Mouse (Mus musculus) limb, embryonic 13.5 days (tissue): ENCODE data around the gene Aifm3. TPM values are rescaled to one million over a fixed set of nuclear protein-coding genes. Genes with fewer than 3 reads are reported as not detected.

Experiments
- ATAC-seq: fragments of 200-750 bp; cut with Nextera tagmentation; 2 replicates; pipeline ENCODE4 v1.8.0; 2017; ENCODE audit warnings: low read depth, moderate number of reproducible peaks, moderate TSS enrichment; ENCODE audit not compliant: low FRiP score
- H3K27ac ChIP-seq: fragments of 300-500 bp; sonication (generic); 2 replicates; pipeline ENCODE4 v1.5.1; 2015; ENCODE audit warnings: inconsistent platforms, mild to moderate bottlenecking, moderate library complexity
- H3K27me3 ChIP-seq: fragments of 300-500 bp; sonication (generic); 2 replicates; pipeline ENCODE4 v1.6.1; 2015; ENCODE audit warnings: mild to moderate bottlenecking, inconsistent platforms
- H3K36me3 ChIP-seq: fragments of 300-500 bp; sonication (generic); 2 replicates; pipeline ENCODE4 v1.6.1; 2015; ENCODE audit warnings: inconsistent platforms, mild to moderate bottlenecking, moderate library complexity
- H3K4me1 ChIP-seq: fragments of 300-500 bp; sonication (generic); 2 replicates; pipeline ENCODE4 v1.6.1; 2015; ENCODE audit warnings: inconsistent platforms
- H3K4me2 ChIP-seq: fragments of 300-500 bp; sonication (generic); replicated peaks from 2 replicates; pipeline ENCODE4 v1.6.1; 2015; ENCODE audit warnings: inconsistent platforms, mild to moderate bottlenecking, moderate library complexity
- H3K4me3 ChIP-seq: fragments of 300-500 bp; sonication (generic); 2 replicates; pipeline ENCODE4 v1.5.1; 2015; ENCODE audit warnings: moderate library complexity, mild to moderate bottlenecking, inconsistent platforms
- H3K9ac ChIP-seq: fragments of 300-500 bp; sonication (generic); 2 replicates; pipeline ENCODE4 v1.6.1; 2015; ENCODE audit warnings: mild to moderate bottlenecking, inconsistent platforms
- H3K9me3 ChIP-seq: fragments of 300-500 bp; sonication (generic); 2 replicates; pipeline ENCODE4 v1.6.1; 2016; ENCODE audit warnings: inconsistent platforms
- WGBS: fragments of 180-500 bp; shearing (Covaris S2); methylation state at CpG from one replicate; pipeline ENCODE4 v1.1.7; 2015; 5-methylcytosine and 5-hydroxymethylcytosine counted together
- polyA plus RNA-seq: library from polyadenylated mRNA; unstranded; fragments of >200 nt; fragmentation: Nextera tagmentation; extraction: Ambion mirVana; gene quantifications from 2 replicates; pipeline ENCODE4 v1.2.1, GENCODE M21; 2015

The Aifm3 gene
- polyA plus RNA-seq, 1 experiment from 2014 or later: 0.83 TPM

GRCm38 (mm10) chr16:17478331-17478943, 11.0 kb upstream of the Aifm3 start:
- ATAC-seq: no peak
- Histone ChIP-seq H3K4me1 (no peaks in the 10 kb centered on the region), H3K27me3 (no peaks in the 10 kb centered on the region), H3K9me3 (no peaks in the 10 kb centered on the region), H3K27ac (no peak overlapping the region), H3K36me3 (peaks cover 39% of the 10 kb centered on the region), H3K4me3 (no peak overlapping the region), H3K9ac (no peak overlapping the region), H3K4me2 (no peak overlapping the region)
- 77% methylated on average over 4 of the region's 4 CpGs for WGBS

DNA sequence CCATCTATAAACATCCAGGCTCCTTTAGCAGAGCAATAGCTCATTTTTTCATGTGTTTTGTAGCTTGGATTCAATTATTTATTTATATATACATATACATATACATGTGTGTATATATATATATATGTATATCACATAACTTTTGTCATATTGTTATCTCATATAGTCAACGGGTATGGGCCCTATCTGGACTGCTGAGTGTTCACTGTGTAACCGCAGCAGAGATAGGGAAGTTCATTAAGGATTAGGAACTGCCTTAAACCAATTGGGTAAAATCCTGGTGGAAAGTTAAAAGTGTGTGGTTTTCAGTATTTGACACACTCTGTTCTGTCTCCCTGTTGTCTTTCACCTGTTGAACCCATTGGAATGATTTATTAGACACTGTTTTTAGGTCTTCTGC, 7.9 kb upstream of the Aifm3 start:
- H3K36me3 ChIP-seq: peaks cover 54% of the 10 kb centered on the region
- H3K9ac ChIP-seq: no peak overlapping the region
- 91% methylated on average over 2 of the region's 2 CpGs for WGBS
- no peaks in the 10 kb centered on the region for H3K4me1 ChIP-seq
- no peaks in the 10 kb centered on the region for H3K9me3 ChIP-seq
- no peak overlapping the region for H3K4me3 ChIP-seq
- H3K27ac ChIP-seq: no peak overlapping the region
- no peak overlapping the region for H3K4me2 ChIP-seq
- H3K27me3 ChIP-seq: no peaks in the 10 kb centered on the region
- ATAC-seq: no peak

GRCm38 (mm10) chr16:17486505-17486904, 2.9 kb upstream of the Aifm3 start:
- H3K4me2 ChIP-seq: no peak overlapping the region
- no peak overlapping the region for H3K27ac ChIP-seq
- no peak for ATAC-seq
- H3K27me3 ChIP-seq: peaks cover 32% of the 10 kb centered on the region
- H3K9ac ChIP-seq: no peak overlapping the region
- no peaks in the 10 kb centered on the region for H3K9me3 ChIP-seq
- no peak overlapping the region for H3K4me3 ChIP-seq
- H3K36me3 ChIP-seq: peaks cover 54% of the 10 kb centered on the region
- H3K4me1 ChIP-seq: peaks cover 12% of the 10 kb centered on the region
- 42% methylated on average over 3 of the region's 3 CpGs for WGBS

- Histone ChIP-seq H3K4me3 (peak overlapping the region; percentile 50), H3K27me3 (peaks cover 39% of the 10 kb centered on the region), H3K27ac (no peak overlapping the region), H3K36me3 (peaks cover 42% of the 10 kb centered on the region), H3K9ac (peak overlapping the region; percentile 65; the same call in 1 of the 2 replicates), H3K9me3 (no peaks in the 10 kb centered on the region), H3K4me1 (peaks cover 12% of the 10 kb centered on the region), H3K4me2 (peak overlapping the region; percentile 83)
- ATAC-seq: peak; percentile 28; the same call in 1 of the 2 replicates
- 49% methylated on average over 14 of the region's 14 CpGs for WGBS
Observed at GRCm38 (mm10) chr16:17488478-17489468, 638 bp upstream of the Aifm3 start.

GRCm38 (mm10) chr16:17491154-17491553, 1.7 kb downstream of the Aifm3 start:
- no peak for ATAC-seq
- Histone ChIP-seq H3K4me2 (no peak overlapping the region), H3K36me3 (peaks cover 18% of the 10 kb centered on the region), H3K27me3 (peaks cover 39% of the 10 kb centered on the region), H3K4me3 (no peak overlapping the region), H3K9ac (no peak overlapping the region), H3K9me3 (no peaks in the 10 kb centered on the region), H3K27ac (no peak overlapping the region), H3K4me1 (peaks cover 13% of the 10 kb centered on the region)
- 77% methylated on average over 5 of the region's 5 CpGs for WGBS

- Histone ChIP-seq H3K4me2 (no peak overlapping the region), H3K36me3 (peaks cover 10% of the 10 kb centered on the region), H3K9ac (no peak overlapping the region), H3K4me1 (peaks cover 22% of the 10 kb centered on the region), H3K27me3 (peaks cover 39% of the 10 kb centered on the region), H3K9me3 (no peaks in the 10 kb centered on the region), H3K27ac (no peak overlapping the region), H3K4me3 (no peak overlapping the region)
- 59% methylated on average over 5 of the region's 5 CpGs for WGBS
- no peak for ATAC-seq
Observed at GRCm38 (mm10) chr16:17491896-17492561, 2.6 kb downstream of the Aifm3 start.

GRCm38 (mm10) chr16:17496499-17497305, 7.3 kb downstream of the Aifm3 start:
- WGBS: 49% methylated on average over 2 of the region's 2 CpGs
- H3K27ac ChIP-seq: peak overlapping the region; percentile 33; the same call in 1 of the 2 replicates
- H3K9ac ChIP-seq: 0 out of 2 replicates have a peak overlapping the region, but pooled peaks have one; percentile 35

GRCm38 (mm10) chr16:17499249-17499883, 10.0 kb downstream of the Aifm3 start:
- Histone ChIP-seq H3K27ac (no peak overlapping the region), H3K9me3 (no peaks in the 10 kb centered on the region)
- 28% methylated on average over 10 of the region's 10 CpGs for WGBS

More at GRCm38 (mm10) chr16:17496499-17497305, 7.3 kb downstream of the Aifm3 start:
- Histone ChIP-seq H3K36me3 (no peaks in the 10 kb centered on the region), H3K4me2 (no peak overlapping the region), H3K27me3 (peaks cover 5% of the 10 kb centered on the region), H3K4me3 (no peak overlapping the region), H3K4me1 (peaks cover 9% of the 10 kb centered on the region), H3K9me3 (no peaks in the 10 kb centered on the region)
- ATAC-seq: peak; percentile 50; the same call in 1 of the 2 replicates

GRCm38 (mm10) chr16:17502681-17503080, 13.3 kb downstream of the Aifm3 start:
- Histone ChIP-seq H3K9ac (no peak overlapping the region), H3K4me2 (no peak overlapping the region), H3K9me3 (no peaks in the 10 kb centered on the region), H3K4me3 (no peak overlapping the region), H3K36me3 (no peaks in the 10 kb centered on the region), H3K27ac (no peak overlapping the region), H3K27me3 (peaks cover 10% of the 10 kb centered on the region), H3K4me1 (no peaks in the 10 kb centered on the region)
- WGBS: 75% methylated on average over 4 of the region's 4 CpGs
- no peak for ATAC-seq

More at GRCm38 (mm10) chr16:17499249-17499883, 10.0 kb downstream of the Aifm3 start:
- Histone ChIP-seq H3K36me3 (no peaks in the 10 kb centered on the region), H3K27me3 (peaks cover 5% of the 10 kb centered on the region; the same call in 1 of the 2 replicates), H3K4me2 (no peak overlapping the region), H3K9ac (no peak overlapping the region), H3K4me3 (no peak overlapping the region), H3K4me1 (peaks cover 9% of the 10 kb centered on the region)
- peak; percentile 17; the same call in 1 of the 2 replicates for ATAC-seq

DNA sequence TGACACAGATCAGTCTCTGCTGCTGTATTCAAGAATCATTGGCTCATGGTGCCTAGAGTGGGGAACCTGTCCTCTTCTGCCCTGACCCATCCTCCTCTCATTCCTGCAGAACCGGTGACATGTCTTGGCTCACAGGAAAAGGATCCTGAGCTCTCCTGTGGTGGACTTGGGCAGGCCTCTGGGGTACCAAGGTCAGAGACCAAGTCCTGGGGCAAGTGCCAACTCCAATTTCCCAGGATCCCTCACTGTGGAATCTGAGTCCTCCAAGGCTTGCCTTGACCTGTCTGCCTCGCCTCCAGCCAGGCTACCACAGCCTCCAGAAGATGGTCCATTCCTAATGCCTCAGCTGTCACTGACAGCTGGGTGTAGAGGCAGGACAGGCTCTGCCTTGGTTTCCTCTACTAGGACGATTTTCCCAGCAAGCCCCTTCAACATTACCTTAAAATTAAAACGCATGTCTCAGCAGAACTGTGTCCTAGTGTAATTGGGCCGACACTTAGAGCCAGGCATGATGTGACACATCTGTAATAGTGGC, 17.7 kb downstream of the Aifm3 start:
- H3K4me3 ChIP-seq: no peak overlapping the region
- ATAC-seq: no peak
- H3K27ac ChIP-seq: no peak overlapping the region
- H3K27me3 ChIP-seq: peaks cover 10% of the 10 kb centered on the region
- no peak overlapping the region for H3K9ac ChIP-seq
- H3K36me3 ChIP-seq: peaks cover 12% of the 10 kb centered on the region
- 81% methylated on average over 5 of the region's 5 CpGs for WGBS
- H3K9me3 ChIP-seq: no peaks in the 10 kb centered on the region
- peaks cover 16% of the 10 kb centered on the region for H3K4me1 ChIP-seq
- no peak overlapping the region for H3K4me2 ChIP-seq
